Mouse (Mus musculus): Measurements from ENCODE around the gene Cnksr1.

DNA sequence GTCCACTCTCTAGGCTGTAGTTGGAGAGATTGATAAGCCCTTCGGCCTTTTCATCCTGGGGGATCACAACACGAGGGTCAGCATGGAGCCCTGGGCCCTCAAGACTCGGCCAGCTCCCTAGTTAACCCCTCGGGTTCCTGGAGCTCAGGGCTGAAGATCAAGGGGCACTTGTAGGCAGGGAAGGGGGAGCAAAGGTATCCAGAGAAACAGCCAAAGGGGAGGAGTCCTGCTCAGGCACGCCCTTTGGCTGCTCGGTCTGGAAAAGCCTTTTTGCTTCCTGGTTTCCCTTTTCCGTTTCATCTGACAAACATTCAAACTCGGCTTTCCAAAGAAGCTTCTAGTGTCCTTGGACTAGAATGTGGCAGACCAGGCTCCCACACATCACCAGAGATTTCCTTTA lies 7.8 kb downstream of the Cnksr1 start:
- TF ChIP-seq POLR2A (IDR thresholded peaks at IDR 0.05; ENCODE audit: insufficient read length, low read depth) (no peak), MYOG (IDR thresholded peaks at IDR 0.05; ENCODE audit: control insufficient read depth in 1 of 3, insufficient read depth in 1 of 3, insufficient read length in 2 of 3, low read depth in 2 of 3) (no peak), MAX (IDR thresholded peaks at IDR 0.05; ENCODE audit: low read depth) (no peak), E2F4 (IDR thresholded peaks at IDR 0.05; ENCODE audit: insufficient read depth) (no peak), MYOD1 (IDR thresholded peaks at IDR 0.05; ENCODE audit: control insufficient read depth in 1 of 3, insufficient read length in 2 of 3, low read depth in 2 of 3) (no peak), USF1 (IDR thresholded peaks at IDR 0.05; ENCODE audit: low read depth) (no peak), CEBPB (IDR thresholded peaks at IDR 0.05; ENCODE audit: insufficient read depth, poor library complexity, severe bottlenecking) (no peak), POLR2AphosphoS2 (IDR thresholded peaks at IDR 0.05; ENCODE audit: insufficient read length, low read depth) (no peak), SRF (IDR thresholded peaks at IDR 0.05; ENCODE audit: control insufficient read depth, insufficient read length, low read depth) (no peak), TCF12 (IDR thresholded peaks at IDR 0.05; ENCODE audit: insufficient read depth, poor library complexity, severe bottlenecking) (no peak)
